Mouse (Mus musculus): Measurements from ENCODE around the gene Cyp21a1. TPM values are rescaled to one million over a fixed set of nuclear protein-coding genes. Genes with fewer than 3 reads are reported as not detected.
"Not testable (repeated sequence)": the region's sequence is repeated elsewhere in the genome, so short reads cannot be mapped to it uniquely, and the experiment has no call there.

Gene Cyp21a1
- polyA plus RNA-seq, 1 experiment from 2014 or later = 0.12 TPM

- H3K4me2 ChIP-seq (replicated peaks); H3K9ac ChIP-seq; H3K9me3 ChIP-seq (replicated peaks); H3K27me3 ChIP-seq; H3K36me3 ChIP-seq; H3K4me1 ChIP-seq; H3K27ac ChIP-seq (replicated peaks); H3K4me3 ChIP-seq (replicated peaks); ATAC-seq (ENCODE audit: insufficient number of reproducible peaks, low FRiP score, low TSS enrichment, low read depth): not testable (repeated sequence)
- WGBS = 92% methylated on average over 6 of the region's 6 CpGs
These were observed 994 bp downstream of the Cyp21a1 start for GRCm38 (mm10) chr17:34803367-34803766.

- H3K9me3 ChIP-seq (replicated peaks); H3K4me1 ChIP-seq; H3K4me2 ChIP-seq (replicated peaks); ATAC-seq (ENCODE audit: insufficient number of reproducible peaks, low FRiP score, low TSS enrichment, low read depth); H3K27ac ChIP-seq (replicated peaks); H3K4me3 ChIP-seq (replicated peaks); H3K9ac ChIP-seq; H3K36me3 ChIP-seq; H3K27me3 ChIP-seq: not testable (repeated sequence)
- WGBS = 92% methylated on average over 9 of the region's 9 CpGs
These were observed 1.6 kb downstream of the Cyp21a1 start for GRCm38 (mm10) chr17:34802756-34803155.

GRCm38 (mm10) chr17:34800781-34801305 lies 3.5 kb downstream of the Cyp21a1 start:
- WGBS = 95% methylated on average over 16 of the region's 16 CpGs
- not testable (repeated sequence) for H3K9ac ChIP-seq; H3K4me1 ChIP-seq; H3K9me3 ChIP-seq (replicated peaks); H3K27ac ChIP-seq (replicated peaks); ATAC-seq (ENCODE audit: insufficient number of reproducible peaks, low FRiP score, low TSS enrichment, low read depth); H3K4me2 ChIP-seq (replicated peaks); H3K36me3 ChIP-seq; H3K4me3 ChIP-seq (replicated peaks); H3K27me3 ChIP-seq

- no peak overlapping the region for H3K4me2 ChIP-seq (replicated peaks)
- no peak overlapping the region for H3K27ac ChIP-seq (replicated peaks)
- H3K4me1 ChIP-seq = no peaks in the 10 kb centered on the region
- H3K4me3 ChIP-seq (replicated peaks) = no peak overlapping the region
- H3K27me3 ChIP-seq = no peaks in the 10 kb centered on the region
- H3K9ac ChIP-seq = no peak overlapping the region
- 91% methylated on average over 4 of the region's 4 CpGs for WGBS
- H3K36me3 ChIP-seq = no peaks in the 10 kb centered on the region
- no peak for ATAC-seq (ENCODE audit: insufficient number of reproducible peaks, low FRiP score, low TSS enrichment, low read depth)
- no peaks in the 10 kb centered on the region for H3K9me3 ChIP-seq (replicated peaks)
These were observed 4.8 kb downstream of the Cyp21a1 start for GRCm38 (mm10) chr17:34799531-34799925.

GRCm38 (mm10) chr17:34798866-34799530 lies 5.4 kb downstream of the Cyp21a1 start:
- no peak for ATAC-seq (ENCODE audit: insufficient number of reproducible peaks, low FRiP score, low TSS enrichment, low read depth)
- 87% methylated on average over 15 of the region's 17 CpGs for WGBS
- Histone ChIP-seq H3K4me3 (replicated peaks) (no peak overlapping the region), H3K27ac (replicated peaks) (no peak overlapping the region), H3K9ac (no peak overlapping the region), H3K4me2 (replicated peaks) (no peak overlapping the region), H3K36me3 (no peaks in the 10 kb centered on the region), H3K4me1 (no peaks in the 10 kb centered on the region), H3K9me3 (replicated peaks) (no peaks in the 10 kb centered on the region), H3K27me3 (no peaks in the 10 kb centered on the region)

- H3K27me3 ChIP-seq; H3K36me3 ChIP-seq; H3K4me3 ChIP-seq (replicated peaks); H3K4me2 ChIP-seq (replicated peaks); ATAC-seq (ENCODE audit: insufficient number of reproducible peaks, low FRiP score, low TSS enrichment, low read depth); H3K4me1 ChIP-seq; H3K9ac ChIP-seq; H3K27ac ChIP-seq (replicated peaks); H3K9me3 ChIP-seq (replicated peaks): not testable (repeated sequence)
- WGBS = 83% methylated on average over 6 of the region's 7 CpGs
These were observed 6.3 kb downstream of the Cyp21a1 start for GRCm38 (mm10) chr17:34798071-34798470.

GRCm38 (mm10) chr17:34797211-34797995 lies 7.0 kb downstream of the Cyp21a1 start:
- H3K36me3 ChIP-seq; H3K4me1 ChIP-seq; H3K4me2 ChIP-seq (replicated peaks); H3K9me3 ChIP-seq (replicated peaks); ATAC-seq (ENCODE audit: insufficient number of reproducible peaks, low FRiP score, low TSS enrichment, low read depth); H3K4me3 ChIP-seq (replicated peaks); H3K27me3 ChIP-seq; H3K27ac ChIP-seq (replicated peaks); H3K9ac ChIP-seq: not testable (repeated sequence)
- 83% methylated on average over 10 of the region's 10 CpGs for WGBS

- H3K27me3 ChIP-seq = no peaks in the 10 kb centered on the region
- no peak overlapping the region for H3K4me2 ChIP-seq (replicated peaks)
- no peaks in the 10 kb centered on the region for H3K9me3 ChIP-seq (replicated peaks)
- no peak for ATAC-seq (ENCODE audit: insufficient number of reproducible peaks, low FRiP score, low TSS enrichment, low read depth)
- WGBS = 75% methylated on average over 8 of the region's 8 CpGs
- no peak overlapping the region for H3K4me3 ChIP-seq (replicated peaks)
- no peaks in the 10 kb centered on the region for H3K36me3 ChIP-seq
- no peaks in the 10 kb centered on the region for H3K4me1 ChIP-seq
- H3K9ac ChIP-seq = no peak overlapping the region
- no peak overlapping the region for H3K27ac ChIP-seq (replicated peaks)
These were observed 7.8 kb downstream of the Cyp21a1 start for GRCm38 (mm10) chr17:34796311-34797140.

- WGBS = 59% methylated on average over 9 of the region's 9 CpGs
These were observed 8.7 kb downstream of the Cyp21a1 start for GRCm38 (mm10) chr17:34795633-34796032.

GRCm38 (mm10) chr17:34795016-34795415 lies 9.3 kb downstream of the Cyp21a1 start:
- ATAC-seq (ENCODE audit: insufficient number of reproducible peaks, low FRiP score, low TSS enrichment, low read depth) = no peak
- Histone ChIP-seq H3K27ac (replicated peaks) (no peak overlapping the region), H3K36me3 (no peaks in the 10 kb centered on the region), H3K9me3 (replicated peaks) (no peaks in the 10 kb centered on the region), H3K4me3 (replicated peaks) (no peak overlapping the region), H3K4me1 (no peaks in the 10 kb centered on the region), H3K4me2 (replicated peaks) (no peak overlapping the region), H3K27me3 (no peaks in the 10 kb centered on the region), H3K9ac (no peak overlapping the region)
- WGBS = 79% methylated on average over 10 of the region's 10 CpGs

More at GRCm38 (mm10) chr17:34795633-34796032, 8.7 kb downstream of the Cyp21a1 start:
- Histone ChIP-seq H3K9me3 (replicated peaks) (no peaks in the 10 kb centered on the region), H3K27ac (replicated peaks) (no peak overlapping the region), H3K9ac (no peak overlapping the region), H3K4me3 (replicated peaks) (no peak overlapping the region), H3K36me3 (no peaks in the 10 kb centered on the region), H3K4me2 (replicated peaks) (no peak overlapping the region), H3K27me3 (no peaks in the 10 kb centered on the region), H3K4me1 (no peaks in the 10 kb centered on the region)
- ATAC-seq (ENCODE audit: insufficient number of reproducible peaks, low FRiP score, low TSS enrichment, low read depth) = no peak
